Mouse (Mus musculus) hindbrain, postnatal 0 days (tissue): ENCODE results near the gene Igsf23. TPM values are rescaled to one million over a fixed set of nuclear protein-coding genes. Genes with fewer than 3 reads are reported as not detected.
A peak's percentile ranks its signal among the peaks of the same experiment; 100 is the strongest.
"Not testable (repeated sequence)": the region's sequence is repeated elsewhere in the genome, so short reads cannot be mapped to it uniquely, and the experiment has no call there.

ENCODE experiments used
- ATAC-seq: fragments of 200-750 bp; cut with Nextera tagmentation; 2 replicates; pipeline ENCODE4 v1.8.0; 2017; ENCODE audit warnings: mild to moderate bottlenecking, moderate TSS enrichment, moderate library complexity
- DNase-seq: peaks from one replicate; pipeline ENCODE4 v3.0.0-alpha.2; 2015; ENCODE audit warnings: low spot score
- H3K27ac ChIP-seq: fragments of 300-500 bp; sonication (generic); 2 replicates; pipeline ENCODE4 v1.5.1; 2014; ENCODE audit warnings: mild to moderate bottlenecking
- H3K27me3 ChIP-seq: fragments of 300-500 bp; sonication (generic); 2 replicates; pipeline ENCODE4 v1.6.1; 2014; ENCODE audit warnings: low read length, mixed read lengths; ENCODE audit not compliant: insufficient read depth
- H3K36me3 ChIP-seq: fragments of 300-500 bp; sonication (generic); 2 replicates; pipeline ENCODE4 v1.6.1; 2014; ENCODE audit warnings: low read length, mixed read lengths; ENCODE audit not compliant: insufficient read depth
- H3K4me1 ChIP-seq: fragments of 300-500 bp; sonication (generic); 2 replicates; pipeline ENCODE4 v1.6.1; 2014; ENCODE audit warnings: antibody characterized with exemption, low read length, mixed read lengths; ENCODE audit not compliant: insufficient read depth
- H3K4me2 ChIP-seq: fragments of 300-500 bp; sonication (generic); 2 replicates; pipeline ENCODE4 v1.6.1; 2014; ENCODE audit warnings: low read depth, mild to moderate bottlenecking, low read length, moderate library complexity, mixed read lengths
- H3K4me3 ChIP-seq: fragments of 300-500 bp; sonication (generic); 2 replicates; pipeline ENCODE4 v1.5.1; 2014; ENCODE audit warnings: low read length
- H3K9ac ChIP-seq: fragments of 300-500 bp; sonication (generic); replicated peaks from 2 replicates; pipeline ENCODE4 v1.6.1; 2014; ENCODE audit warnings: mild to moderate bottlenecking, low read length, moderate library complexity, mixed read lengths
- H3K9me3 ChIP-seq: fragments of 300-500 bp; sonication (generic); 2 replicates; pipeline ENCODE4 v1.6.1; 2016; ENCODE audit warnings: low read length, mixed read lengths
- CTCF ChIP-seq: IDR thresholded peaks from 2 replicates; pipeline ENCODE4 v1.5.1; 2016; ENCODE audit warnings: antibody characterized with exemption, control low read depth, low read depth
- WGBS: fragments of 180-500 bp; shearing (Covaris S2); extraction: QIAGEN DNeasy Blood & Tissue Kit; methylation state at CpG from one replicate; pipeline ENCODE4 v1.1.7; 2014; 5-methylcytosine and 5-hydroxymethylcytosine counted together
- polyA plus RNA-seq: library from polyadenylated mRNA; unstranded; fragments of >200 nt; fragmentation: Nextera tagmentation; extraction: Ambion mirVana; gene quantifications from 2 replicates; pipeline ENCODE4 v1.2.1, GENCODE M21; 2015
- total RNA-seq: library from RNA; depleted of rRNA; stranded (reverse); fragments of >200 nt; gene quantifications from 2 replicates; pipeline ENCODE4 v1.2.3, GENCODE M21; 2014; rRNA removed

Igsf23 gene
- total RNA-seq (not detected in 2 replicates), polyA plus RNA-seq (not detected in 2 replicates)

DNA sequence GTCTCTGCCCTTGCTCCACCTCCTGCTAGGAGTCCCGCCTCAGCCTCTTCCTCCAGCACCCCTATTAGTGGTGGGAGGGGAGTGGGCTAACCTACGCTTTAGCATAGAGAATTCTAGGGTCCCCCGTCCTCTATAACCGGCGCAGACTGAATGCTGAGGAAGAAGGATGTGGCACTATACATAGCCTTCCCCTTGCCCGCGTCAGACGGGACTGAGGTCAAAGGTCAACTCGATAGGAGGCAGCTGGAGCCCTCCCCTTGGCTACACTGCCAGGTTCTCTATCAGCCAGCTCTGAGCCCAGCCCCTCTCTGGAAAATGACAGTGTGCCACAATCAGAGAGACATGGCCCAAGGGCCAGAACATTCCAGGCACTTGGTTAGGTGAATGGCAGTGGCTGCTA is at the start of gene Igsf23:
Gene Igsf23 (minus strand): TSS at position 168 of the 400 bp plus-strand sequence.
- Histone ChIP-seq H3K4me2 (no peak within 1 kb of the TSS), H3K27ac (no peak within 1 kb of the TSS), H3K9me3 (no peaks in the 10 kb centered on the region), H3K27me3 (no peaks in the 10 kb centered on the region), H3K9ac (0 out of 2 replicates have a peak within 1 kb of the TSS, but pooled peaks have one; percentile 17), H3K4me3 (no peak within 1 kb of the TSS), H3K4me1 (no peaks in the 10 kb centered on the region), H3K36me3 (no peaks in the 10 kb centered on the region)
- DNase-seq: no peak
- ATAC-seq: no peak
- no peak for TF ChIP-seq CTCF
- WGBS: 54% methylated on average over 9 of the region's 9 CpGs

GRCm38 (mm10) chr7:19996721-19997120 is 46.2 kb upstream of the Igsf23 start:
- ATAC-seq, H3K27me3 ChIP-seq, H3K9me3 ChIP-seq, H3K4me2 ChIP-seq, H3K36me3 ChIP-seq, DNase-seq, H3K9ac ChIP-seq, H3K27ac ChIP-seq, H3K4me3 ChIP-seq, H3K4me1 ChIP-seq: not testable (repeated sequence)
- WGBS: 65% methylated on average over 3 of the region's 3 CpGs

GRCm38 (mm10) chr7:19991165-19991564 is 40.6 kb upstream of the Igsf23 start, which contains the start of gene Nlrp9b:
Gene Nlrp9b (plus strand): TSS chr7:19991465.
- H3K4me1 ChIP-seq, H3K27ac ChIP-seq, H3K4me2 ChIP-seq, H3K9ac ChIP-seq, DNase-seq, H3K4me3 ChIP-seq, ATAC-seq, H3K36me3 ChIP-seq, H3K27me3 ChIP-seq, H3K9me3 ChIP-seq: not testable (repeated sequence)
- WGBS: 69% methylated on average over 8 of the region's 8 CpGs

GRCm38 (mm10) chr7:19971516-19971915 is 21.0 kb upstream of the Igsf23 start:
- TF ChIP-seq CTCF: no peak
- no peak for ATAC-seq

DNA sequence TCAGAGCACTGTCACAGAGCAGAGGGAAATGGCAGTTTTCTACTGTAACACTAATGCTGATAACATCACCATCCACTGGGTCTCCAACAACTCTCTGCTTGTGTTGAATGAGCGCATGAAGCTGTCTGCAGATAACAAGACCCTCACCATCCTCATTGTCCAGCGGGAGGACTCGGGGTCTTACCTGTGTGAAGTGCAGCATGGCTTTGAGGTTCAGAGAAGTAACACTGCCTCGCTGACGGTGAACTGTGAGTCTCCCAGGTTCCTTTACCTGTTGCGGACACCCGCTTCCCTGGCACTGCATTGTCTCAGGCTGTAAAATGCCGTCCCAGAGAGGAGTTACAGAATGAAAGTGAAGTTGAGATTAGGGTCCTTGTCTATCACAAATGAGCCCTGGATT is 19.6 kb upstream of the Igsf23 start:
- Histone ChIP-seq H3K27me3 (no peaks in the 10 kb centered on the region), H3K36me3 (no peaks in the 10 kb centered on the region), H3K4me2 (no peak overlapping the region), H3K9me3 (peaks cover 11% of the 10 kb centered on the region), H3K4me3 (no peak overlapping the region), H3K27ac (no peak overlapping the region), H3K4me1 (no peaks in the 10 kb centered on the region), H3K9ac (no peak overlapping the region)
- DNase-seq: no peak
- WGBS: 94% methylated on average over 8 of the region's 8 CpGs
- TF ChIP-seq CTCF: no peak
- no peak for ATAC-seq

More at GRCm38 (mm10) chr7:19971516-19971915, 21.0 kb upstream of the Igsf23 start:
- DNase-seq: no peak
- Histone ChIP-seq H3K9me3 (peaks cover 11% of the 10 kb centered on the region), H3K36me3 (no peaks in the 10 kb centered on the region), H3K27me3 (no peaks in the 10 kb centered on the region), H3K4me3 (no peak overlapping the region), H3K4me2 (no peak overlapping the region), H3K9ac (no peak overlapping the region), H3K4me1 (no peaks in the 10 kb centered on the region), H3K27ac (no peak overlapping the region)
- WGBS: 84% methylated on average over 4 of the region's 4 CpGs

GRCm38 (mm10) chr7:19969541-19970090 is 19.1 kb upstream of the Igsf23 start:
- H3K27me3 ChIP-seq: no peaks in the 10 kb centered on the region
- ATAC-seq (no peak), DNase-seq (no peak)
- no peaks in the 10 kb centered on the region for H3K4me1 ChIP-seq
- peaks cover 11% of the 10 kb centered on the region for H3K9me3 ChIP-seq
- no peak overlapping the region for H3K27ac ChIP-seq
- 94% methylated on average over 4 of the region's 4 CpGs for WGBS
- H3K36me3 ChIP-seq: no peaks in the 10 kb centered on the region
- H3K4me3 ChIP-seq: no peak overlapping the region
- H3K9ac ChIP-seq: no peak overlapping the region
- H3K4me2 ChIP-seq: no peak overlapping the region
- no peak for TF ChIP-seq CTCF

- H3K4me2 ChIP-seq: no peak overlapping the region
- H3K9me3 ChIP-seq: peaks cover 11% of the 10 kb centered on the region
- H3K4me3 ChIP-seq: no peak overlapping the region
- no peaks in the 10 kb centered on the region for H3K4me1 ChIP-seq
- no peak for DNase-seq
- H3K27me3 ChIP-seq: no peaks in the 10 kb centered on the region
- no peak for ATAC-seq
- no peaks in the 10 kb centered on the region for H3K36me3 ChIP-seq
- WGBS: 80% methylated on average over 3 of the region's 3 CpGs
- no peak overlapping the region for H3K9ac ChIP-seq
- no peak overlapping the region for H3K27ac ChIP-seq
- TF ChIP-seq CTCF: no peak
These were observed 18.6 kb upstream of the Igsf23 start for GRCm38 (mm10) chr7:19969106-19969505.
